Mouse (Mus musculus) c-Kit-negative CD71-positive TER-119-positive erythroid progenitor cells, embryonic 14.5 days (primary cell): ENCODE results near the gene Cd177.
"Not testable (repeated sequence)": the region's sequence is repeated elsewhere in the genome, so short reads cannot be mapped to it uniquely, and the experiment has no call there.

Source experiments
- DNase-seq: peaks from one replicate; pipeline ENCODE4 v3.0.0-alpha.2; 2013; ENCODE audit warnings: low read depth, low spot score

Gene Cd177

DNA sequence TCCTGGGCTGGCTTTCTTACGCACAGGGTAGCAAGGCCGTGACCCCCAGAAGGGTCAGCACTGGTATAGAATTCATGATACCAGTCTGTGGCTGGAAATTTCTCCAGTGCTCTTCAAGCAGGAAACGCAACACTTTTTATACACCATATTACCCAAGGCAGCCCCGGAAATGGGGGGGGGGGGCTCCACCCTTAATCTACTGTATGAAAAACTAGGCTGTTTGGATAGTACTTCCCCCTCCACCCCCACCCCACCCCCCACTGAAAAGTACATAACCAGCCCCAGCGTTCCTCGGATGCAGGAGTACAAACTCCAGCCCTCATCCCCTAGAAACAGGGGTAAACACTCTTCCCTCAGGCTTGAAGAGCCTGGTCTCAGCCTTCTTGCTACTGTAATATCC, at the start of gene Cd177:
Cd177 (minus strand) TSS at position 101 of the 400 bp plus-strand sequence.
- no peak for DNase-seq

DNA sequence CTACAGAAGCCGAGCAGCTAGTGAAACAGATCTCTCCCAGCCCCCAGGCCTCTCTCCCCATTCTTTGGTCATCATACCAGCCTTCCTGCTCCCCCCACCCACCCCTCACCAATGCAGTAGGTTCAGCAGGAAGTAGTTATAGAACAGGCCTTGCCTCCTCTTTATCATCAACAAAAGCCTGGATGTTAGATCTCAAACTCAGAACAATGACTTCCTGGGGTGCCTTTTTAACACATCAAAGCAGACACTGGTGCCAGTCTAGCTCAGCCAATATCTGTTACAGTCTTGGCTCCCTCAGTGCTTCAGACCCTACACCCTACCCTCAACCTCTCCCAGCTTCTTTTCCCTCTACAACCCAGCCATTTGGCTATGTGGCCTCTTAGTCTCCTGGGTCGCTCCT, 48.9 kb upstream of the Cd177 start:
- DNase-seq, result no peak

DNA sequence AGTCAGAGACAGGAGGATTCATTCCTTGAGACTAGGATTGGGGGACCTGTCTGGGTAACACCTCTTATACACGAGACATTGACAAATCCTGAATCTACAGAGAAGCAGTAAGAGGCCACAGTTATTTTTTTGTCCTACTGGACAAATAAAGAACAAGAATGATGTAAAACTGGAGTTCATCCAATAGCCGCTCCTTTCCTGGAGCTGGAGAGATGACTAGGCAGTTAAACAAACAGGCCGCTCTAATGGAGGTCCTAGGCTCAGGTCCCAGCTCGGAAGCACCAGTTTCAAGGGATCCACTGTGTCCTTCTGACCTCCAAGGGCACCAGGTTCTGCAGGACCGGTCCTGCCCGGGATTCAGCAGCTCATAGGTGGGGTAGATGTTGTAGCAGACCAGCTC, 44.7 kb upstream of the Cd177 start:
- DNase-seq, result no peak

DNA sequence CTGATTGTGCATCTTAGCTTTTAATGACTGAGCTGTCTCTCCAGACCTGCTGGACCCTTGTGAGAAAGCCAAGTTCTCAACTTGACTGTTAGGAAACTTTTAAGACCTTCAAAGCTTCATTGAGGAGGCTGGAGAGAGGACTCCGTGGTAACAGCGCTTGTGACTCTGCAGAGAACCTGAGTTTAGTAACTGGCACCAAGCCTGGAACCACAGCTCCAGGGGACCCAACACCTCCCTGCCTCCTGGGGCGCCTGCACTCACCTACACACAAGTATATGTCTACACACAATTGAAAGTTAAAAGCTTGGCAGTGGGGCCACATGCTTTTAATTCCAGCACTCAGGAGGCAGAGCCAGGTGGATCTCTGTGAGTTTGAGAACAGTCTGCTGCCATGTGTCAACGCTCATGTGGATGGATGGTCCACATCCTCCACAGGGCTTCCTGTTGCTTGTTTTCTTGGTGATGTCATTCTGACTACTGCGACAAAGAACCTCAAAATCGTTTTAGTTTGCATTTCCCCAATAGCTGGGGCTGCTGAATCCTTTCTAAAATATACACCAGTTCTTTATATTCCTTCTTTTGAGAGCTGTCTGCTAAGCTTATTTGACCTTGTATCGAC, 42.1 kb upstream of the Cd177 start:
- DNase-seq, result no peak

DNA sequence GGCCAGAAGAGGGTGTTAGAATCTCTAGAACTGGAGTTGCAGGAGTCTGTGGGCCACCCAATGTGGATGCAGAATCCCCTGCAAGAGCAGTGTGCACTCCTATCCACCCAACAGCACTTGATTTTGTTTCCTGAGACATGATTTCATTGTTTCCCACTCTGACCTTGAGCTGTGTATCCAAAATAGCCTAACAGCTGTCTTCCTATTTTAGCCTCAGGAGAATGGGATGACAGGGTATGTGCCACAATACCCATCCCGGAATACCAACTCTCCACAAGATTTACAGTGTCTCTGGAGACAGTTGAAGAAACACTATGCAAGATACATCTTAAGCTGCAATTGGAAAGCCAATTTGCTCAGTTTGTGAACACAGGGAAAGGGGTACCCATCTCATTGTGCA, 37.8 kb upstream of the Cd177 start:
- no peak for DNase-seq

DNA sequence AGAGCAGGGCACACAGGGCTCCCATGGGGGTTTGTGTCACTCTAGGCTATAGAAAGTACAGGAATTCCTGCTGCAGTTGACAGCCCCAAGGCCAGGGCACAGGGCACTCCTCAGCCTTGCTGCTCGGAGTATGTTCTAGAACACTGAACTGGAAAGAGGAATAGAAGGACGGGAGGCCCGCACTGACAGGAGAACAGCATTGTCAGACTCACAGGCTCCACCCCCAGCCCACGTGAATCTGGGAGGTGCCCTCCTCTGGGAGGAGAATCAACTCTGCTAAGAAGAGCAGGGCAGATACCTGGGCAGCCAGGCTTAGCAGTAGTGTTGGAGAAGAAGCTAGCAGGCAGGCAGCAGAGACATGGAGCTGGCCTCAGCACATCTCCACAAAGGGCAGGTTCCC, 16.8 kb upstream of the Cd177 start, which contains the start of gene Ceacam10:
Ceacam10 (plus strand) TSS at position 289 of the 400 bp plus-strand sequence.
- DNase-seq, result not testable (repeated sequence)

DNA sequence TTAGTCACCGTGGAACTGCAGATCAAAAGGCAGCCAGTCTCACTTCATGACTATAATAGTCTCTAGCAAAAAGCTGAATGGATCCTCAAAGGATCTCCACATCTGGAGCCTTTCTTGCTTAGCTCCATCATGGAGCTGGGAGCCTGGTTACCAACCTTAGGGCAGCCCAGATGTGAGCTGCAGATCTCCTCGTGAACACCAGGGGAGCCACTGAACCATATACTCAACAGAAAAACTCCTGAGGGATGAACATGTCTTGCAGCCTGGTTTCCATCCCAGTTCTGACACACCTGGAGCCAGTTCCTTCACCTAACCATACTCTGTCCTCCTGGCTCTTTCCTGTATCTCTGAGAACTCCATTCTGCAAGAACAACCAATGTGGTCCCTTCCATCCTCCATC, 16.0 kb upstream of the Cd177 start:
- DNase-seq, result no peak

DNA sequence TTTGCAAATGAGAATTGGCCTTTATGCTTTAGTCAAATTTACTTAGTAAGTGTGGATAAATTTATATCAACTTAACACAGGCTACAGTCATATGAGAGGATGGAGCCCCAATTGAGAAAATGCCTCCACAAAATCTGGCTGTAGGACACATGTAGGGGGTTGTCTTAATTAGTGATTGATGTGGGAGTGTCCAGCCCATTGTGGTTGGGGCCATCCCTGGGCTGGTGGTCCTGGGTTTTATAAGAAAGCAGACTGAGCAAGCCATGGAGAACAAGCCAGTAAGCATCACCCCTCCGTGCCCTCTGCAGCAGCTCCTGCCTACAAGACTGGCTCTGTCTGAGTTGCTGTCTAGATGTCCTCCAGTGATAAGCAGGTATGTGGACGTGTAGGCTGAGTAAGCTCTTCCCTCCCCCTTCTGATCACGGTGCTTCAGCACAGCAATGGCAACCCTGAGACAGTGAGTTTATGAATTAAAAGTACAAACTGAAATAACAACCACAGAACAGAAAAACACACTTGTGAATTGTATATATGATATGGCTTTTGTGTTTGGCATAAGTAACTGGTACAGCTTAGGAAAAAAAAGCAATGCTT, 13.9 kb upstream of the Cd177 start:
- no peak for DNase-seq

DNA sequence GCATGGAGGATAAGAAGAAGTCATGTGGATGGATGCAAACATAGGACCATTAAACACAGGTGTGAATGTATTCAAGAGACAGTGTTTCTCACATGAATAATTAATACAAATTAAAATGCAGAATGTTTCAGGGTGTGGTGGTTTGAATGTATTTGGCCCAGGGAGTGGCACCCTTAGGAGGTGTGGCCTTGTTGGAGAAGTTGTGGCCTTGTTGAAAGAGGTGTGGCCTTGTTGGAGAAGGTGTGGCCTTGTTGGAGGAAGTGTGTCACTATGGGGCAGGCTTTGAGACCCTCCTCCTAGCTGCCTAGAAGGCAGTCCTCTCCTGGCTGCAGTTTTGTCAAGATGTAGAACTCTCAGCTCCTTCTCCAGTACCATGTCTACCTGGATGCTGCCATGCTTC, 11.2 kb upstream of the Cd177 start:
- no peak for DNase-seq

DNA sequence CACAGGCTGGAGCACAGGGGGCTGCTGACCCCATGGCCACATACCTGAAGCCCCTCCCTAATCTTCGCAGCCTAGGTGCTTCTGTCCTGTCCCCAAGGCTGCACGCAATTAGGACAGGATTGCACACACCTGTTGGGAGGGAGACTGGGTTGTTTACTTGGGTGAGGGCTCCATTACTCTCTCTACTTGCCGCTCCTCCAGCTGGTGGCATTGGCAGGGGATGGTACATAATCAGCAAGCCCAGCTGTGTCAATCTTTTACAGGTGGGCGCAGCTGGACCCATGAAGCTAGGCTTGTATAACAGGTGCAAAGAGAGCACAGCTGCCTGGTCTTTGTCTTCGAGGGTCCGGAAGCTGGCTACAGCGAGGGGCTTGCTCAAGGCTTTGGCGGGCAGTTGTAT, 2.5 kb upstream of the Cd177 start:
- DNase-seq, result no peak

DNA sequence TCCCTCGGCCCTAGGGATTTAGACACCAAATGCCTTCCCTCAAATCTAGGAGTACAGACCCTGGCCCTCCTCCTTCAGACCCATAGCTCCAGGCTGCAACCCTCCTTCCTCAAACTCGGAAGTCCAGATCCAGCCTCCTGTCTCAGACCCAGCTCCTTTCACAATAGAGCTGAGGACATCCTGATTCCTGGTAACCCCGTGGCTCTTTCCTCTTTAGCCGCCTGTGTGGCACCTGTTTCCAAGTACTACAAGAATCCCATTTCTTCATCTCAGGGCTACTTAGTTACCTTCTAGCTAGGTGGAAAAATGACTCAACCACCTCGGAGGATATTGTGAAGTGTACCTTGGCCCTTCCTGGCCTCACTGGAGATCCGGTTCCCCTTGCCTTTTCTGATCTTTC, 1.1 kb upstream of the Cd177 start:
- no peak for DNase-seq

DNA sequence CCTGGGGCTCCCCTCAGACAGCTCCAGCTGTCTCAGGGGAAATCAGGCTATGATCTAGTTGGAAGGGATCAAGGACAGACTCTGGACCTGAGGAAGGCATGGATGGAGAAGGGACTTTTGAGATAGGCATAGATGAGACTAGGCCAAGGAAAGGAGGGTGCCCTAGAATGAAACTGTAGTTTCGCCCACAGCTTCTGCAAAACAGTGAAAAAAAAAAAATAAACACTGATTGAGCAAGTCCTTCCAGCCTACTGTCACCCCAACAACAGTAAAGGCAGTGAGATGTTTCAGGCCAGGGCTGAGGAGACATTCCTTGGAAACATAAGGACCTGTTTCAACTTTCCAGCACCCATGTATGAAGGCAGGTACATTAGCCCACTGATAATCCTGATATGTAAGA, 1.6 kb downstream of the Cd177 start:
- no peak for DNase-seq

DNA sequence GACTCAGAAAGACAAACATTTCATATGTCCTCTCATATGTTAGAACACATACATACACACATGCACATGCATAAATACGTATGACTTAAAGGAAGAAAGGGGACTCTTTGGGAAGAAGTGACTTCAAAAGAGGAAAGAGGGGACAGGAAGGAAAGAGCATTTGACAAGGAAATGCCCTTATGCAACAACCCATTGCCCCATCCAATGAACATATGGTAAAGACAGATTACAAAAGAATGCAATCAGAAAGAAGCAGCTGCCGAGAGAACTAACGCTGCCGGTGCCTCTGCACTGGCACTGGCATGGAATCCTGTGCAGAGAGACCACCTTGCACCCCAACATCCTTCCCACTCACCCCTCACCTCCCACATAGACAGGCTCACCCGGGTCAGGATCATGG, 6.6 kb downstream of the Cd177 start:
- DNase-seq, result no peak

DNA sequence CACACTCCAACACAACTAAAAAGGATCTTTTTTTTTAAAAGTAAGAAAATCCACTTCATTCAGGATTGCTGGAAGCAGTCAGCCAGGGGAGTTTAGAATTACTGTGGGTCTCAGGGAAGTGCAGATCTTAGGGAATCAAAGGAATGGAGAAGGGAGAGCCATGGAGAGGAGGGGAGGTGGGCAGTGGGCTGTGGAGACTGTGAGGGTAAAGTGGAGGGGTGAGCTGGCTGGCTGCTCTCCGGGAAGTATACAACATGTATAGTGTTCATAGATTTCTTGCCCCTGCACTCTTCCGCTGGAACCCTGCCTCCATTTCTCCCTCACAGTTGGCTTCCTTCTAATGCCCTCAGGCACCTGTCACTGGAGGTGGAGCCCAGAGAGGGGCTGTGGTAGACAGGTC, 8.5 kb downstream of the Cd177 start:
- DNase-seq, result no peak

DNA sequence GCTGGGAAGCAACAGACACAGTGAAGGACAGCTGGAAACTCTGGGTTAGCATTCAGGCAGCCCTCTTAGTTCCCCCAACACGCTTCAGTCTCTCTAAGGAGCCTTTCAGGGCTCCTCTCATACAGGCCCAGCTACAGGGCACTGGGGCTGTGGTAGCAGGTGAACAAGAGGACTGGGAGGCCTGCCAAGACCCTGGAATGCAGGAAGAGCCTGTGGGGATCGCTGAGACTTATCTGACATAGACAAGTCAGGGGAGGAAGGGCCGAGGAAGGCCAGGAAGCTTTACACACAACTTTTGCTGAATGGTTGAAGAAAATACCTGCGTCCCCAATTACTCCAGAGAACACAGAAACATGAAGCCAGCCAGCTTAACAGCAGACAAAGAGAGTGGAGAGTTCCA, 9.4 kb downstream of the Cd177 start:
- DNase-seq, result no peak

DNA sequence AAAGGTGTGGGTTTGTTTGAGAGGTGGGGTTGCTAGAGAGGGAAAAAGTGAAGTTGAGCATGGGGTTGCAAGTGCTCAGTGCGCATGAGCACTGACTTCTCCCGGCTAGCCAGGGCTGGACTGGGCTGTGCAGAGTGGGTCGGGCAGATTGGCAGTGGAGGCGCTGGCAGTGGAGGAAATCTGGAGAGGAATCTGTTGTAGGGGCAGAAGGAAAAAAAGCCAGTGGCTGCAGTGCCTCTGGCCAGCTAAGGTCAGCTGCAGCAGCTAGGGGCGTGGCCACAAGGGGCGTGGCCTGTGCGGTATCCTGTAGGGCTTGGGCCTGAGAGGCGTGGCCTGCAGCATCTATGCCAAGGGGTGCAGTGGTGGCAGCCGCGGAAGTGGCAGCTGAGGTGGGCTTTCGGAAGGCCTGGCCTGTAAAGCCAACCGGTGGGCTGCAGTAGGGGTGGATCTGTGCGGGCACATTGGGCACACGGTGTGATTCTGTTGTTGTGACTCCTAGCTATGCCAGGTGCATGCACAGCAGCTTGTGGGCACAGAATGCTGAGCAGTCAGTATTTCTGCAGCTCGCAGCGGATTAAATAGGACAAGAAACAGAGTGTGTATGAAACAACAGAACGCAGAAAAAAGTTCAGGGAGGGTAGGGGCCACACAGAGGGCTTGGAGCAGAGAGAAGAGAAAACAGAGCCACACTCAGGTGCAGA, 24.0 kb downstream of the Cd177 start:
- no peak for DNase-seq

DNA sequence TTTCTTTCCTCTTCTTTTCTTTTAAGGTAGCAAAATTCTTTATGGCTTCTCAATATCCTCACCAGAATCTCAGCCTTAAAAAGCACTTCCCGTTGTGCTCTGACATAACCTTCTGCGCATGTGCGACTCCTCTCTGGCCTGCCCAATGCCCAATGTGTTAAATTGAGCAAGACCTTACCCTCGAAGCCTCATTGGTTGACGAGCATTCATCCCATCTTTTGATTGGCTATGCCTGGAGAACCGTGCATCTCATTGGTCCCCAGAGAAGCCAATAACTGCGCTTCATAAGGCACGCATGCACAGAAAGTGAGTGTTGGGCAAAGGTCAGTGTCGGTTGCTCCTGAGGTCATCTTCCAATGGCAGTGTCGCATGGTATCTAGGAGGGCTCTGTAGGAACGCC, 33.3 kb downstream of the Cd177 start, which contains the start of gene Gm4763:
Gm4763 (minus strand) TSS at position 101 of the 400 bp plus-strand sequence.
- DNase-seq, result not testable (repeated sequence)

DNA sequence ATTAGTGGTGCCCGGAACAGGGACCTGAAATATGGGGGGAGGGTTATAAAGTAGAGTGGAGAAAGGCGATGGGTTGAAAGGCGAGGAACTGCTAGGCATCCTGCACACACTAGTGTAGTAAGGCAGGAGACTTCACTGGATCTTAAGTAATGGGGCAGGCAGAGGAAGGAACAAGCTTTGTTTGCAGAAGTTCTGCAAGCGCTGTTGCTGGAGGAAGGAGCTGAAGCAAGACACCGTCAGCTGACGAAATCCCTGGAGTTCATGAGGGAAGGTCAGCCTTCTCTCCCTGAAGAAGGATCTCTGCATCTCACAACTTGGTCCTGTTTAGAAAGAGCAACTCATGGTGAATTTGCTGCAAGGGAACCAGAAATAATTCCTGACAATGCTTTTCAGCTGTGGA, 45.1 kb downstream of the Cd177 start:
- no peak for DNase-seq

DNA sequence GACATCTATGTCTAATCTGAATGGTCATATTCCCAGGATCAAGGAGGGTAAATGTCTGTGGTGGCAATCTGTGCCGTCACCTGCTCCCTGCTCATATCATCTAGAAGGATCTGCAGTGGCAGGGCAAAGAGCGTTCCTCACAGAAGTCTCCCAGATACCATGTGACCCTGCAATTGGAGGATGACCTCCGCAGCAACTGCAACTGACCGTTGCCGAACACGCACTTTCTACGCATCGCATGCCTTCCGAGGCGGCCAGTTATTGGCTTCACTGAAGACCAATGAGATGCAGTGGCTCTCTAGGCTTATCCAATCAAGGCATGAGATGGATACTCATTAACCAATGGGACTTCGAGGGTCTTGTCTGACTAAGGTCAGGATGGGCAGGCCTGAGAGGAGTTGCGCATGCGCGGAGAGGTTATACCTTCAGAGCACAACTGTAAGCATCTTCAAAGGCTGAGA, 51.2 kb downstream of the Cd177 start, which contains the start of gene BC049730:
BC049730 (plus strand) TSS at position 411 of the 461 bp plus-strand sequence.
- DNase-seq, result no peak

DNA sequence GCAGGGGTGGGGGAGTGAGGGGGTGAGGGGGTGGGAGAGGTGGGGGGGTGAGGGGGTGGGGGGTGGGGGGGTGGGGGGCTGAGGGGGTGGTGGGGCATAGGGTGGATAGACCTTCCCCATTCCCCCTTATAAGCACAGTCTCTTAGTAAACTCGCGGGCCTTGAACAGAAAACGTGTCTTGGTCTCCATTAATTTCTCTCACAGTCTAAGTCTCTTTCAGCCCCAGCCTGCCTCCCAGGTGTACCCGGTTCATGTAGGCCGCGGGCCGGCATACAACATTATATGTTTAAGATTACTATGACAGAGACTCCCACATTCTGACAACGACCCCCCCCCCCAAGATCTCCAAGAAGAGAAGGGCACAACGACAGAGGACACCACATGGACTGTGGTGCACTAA, 57.3 kb downstream of the Cd177 start:
- DNase-seq, result not testable (repeated sequence)

DNA sequence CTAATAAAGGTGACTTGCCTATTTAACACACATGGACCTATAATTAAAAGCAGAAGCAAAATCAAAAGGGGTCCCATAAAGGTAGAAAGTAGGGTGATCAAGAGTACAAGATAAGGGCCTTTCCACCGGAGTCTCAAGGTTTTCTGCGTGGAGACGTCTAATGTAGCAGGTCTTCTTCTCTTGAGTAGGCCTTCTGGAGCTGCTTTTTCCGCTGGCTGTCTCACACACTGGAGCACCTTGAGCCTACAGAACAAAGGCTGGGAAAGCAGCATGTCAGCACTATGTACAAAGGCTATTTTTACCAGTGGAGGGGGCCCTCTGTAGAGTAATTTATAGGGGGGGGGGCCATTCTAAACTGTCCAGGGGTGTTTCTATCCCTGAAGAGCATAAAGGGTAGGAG, 62.2 kb downstream of the Cd177 start:
- DNase-seq, result not testable (repeated sequence)
